Mouse (Mus musculus) urinary bladder, postnatal 36 days (tissue): Measurements from ENCODE around the gene Ostn.
"Not testable (repeated sequence)": the region's sequence is repeated elsewhere in the genome, so short reads cannot be mapped to it uniquely, and the experiment has no call there.

Source experiments
- DNase-seq, 2 experiments: peaks; one replicate each; pipeline ENCODE4 v3.0.0; 2022; ENCODE audit warnings: low spot score in 2 of 2, mixed read lengths in 1 of 2

The Ostn gene

GRCm38 (mm10) chr16:27307189-27307588 lies at the start of gene Ostn:
TSS of gene Ostn (plus strand) at chr16:27307489.
- not testable (repeated sequence) for DNase-seq

GRCm38 (mm10) chr16:27268748-27269147 lies 38.5 kb upstream of the Ostn start:
- no peak for DNase-seq

DNA sequence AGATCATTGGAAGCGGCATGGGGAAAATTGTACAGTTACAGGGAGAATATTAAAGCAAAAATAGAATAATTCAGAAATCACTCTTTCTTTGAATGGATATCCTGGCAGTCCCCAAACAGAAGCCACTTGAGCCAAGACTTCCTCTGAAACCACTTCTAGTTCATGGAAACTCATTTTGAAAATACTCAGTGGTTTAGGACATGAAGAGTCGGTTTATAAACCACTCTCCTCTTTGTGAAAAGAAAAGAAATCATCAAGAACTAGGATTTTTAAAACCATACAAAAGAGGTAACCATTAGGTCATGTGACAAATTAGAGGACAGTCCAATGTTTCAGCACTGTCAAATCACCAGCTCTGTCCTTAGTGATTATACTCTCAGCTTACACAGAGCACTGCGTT lies 19.9 kb upstream of the Ostn start:
- DNase-seq: no peak

DNA sequence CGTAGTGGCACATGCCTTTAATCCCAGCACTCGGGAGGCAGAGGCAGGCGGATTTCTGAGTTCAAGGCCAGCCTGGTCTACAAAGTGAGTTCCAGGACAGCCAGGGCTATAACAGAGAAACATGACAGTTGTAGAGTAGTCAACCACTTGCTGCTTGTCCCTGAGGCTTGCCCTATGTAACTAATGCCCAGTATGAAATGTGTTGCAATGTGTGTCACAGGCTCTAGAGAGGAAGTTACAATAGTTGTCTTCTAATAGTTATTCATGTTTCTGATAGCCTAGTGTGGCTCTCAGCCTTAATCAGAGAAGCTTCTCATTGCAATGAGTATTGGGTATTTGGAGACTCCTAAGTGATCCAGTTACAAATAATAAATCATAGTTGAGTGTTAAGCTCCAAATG lies 10.8 kb upstream of the Ostn start:
- DNase-seq: no peak

GRCm38 (mm10) chr16:27296929-27297328 lies 10.4 kb upstream of the Ostn start:
- DNase-seq: no peak

GRCm38 (mm10) chr16:27319099-27319498 lies 11.8 kb downstream of the Ostn start:
- DNase-seq: no peak

DNA sequence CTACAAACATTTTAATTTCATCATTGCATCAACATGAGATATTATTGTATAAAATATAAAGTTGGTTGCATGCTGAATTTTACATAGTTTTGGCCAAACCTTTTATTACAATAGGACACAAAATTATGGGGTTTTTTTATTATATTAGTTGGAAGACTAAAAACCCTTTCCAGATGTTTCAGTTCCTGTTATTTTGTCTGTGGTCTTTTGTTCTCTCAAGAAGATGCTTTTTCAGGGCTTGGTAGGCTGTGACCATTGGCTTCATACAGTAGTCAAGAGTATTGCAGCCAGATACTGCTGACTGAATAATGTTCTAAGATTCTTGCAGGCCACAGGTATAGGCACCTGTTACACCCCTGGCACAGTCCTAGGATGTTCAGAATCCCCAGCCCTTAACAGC lies 14.8 kb downstream of the Ostn start:
- no peak for DNase-seq

- no peak for DNase-seq
Measured at GRCm38 (mm10) chr16:27326463-27326862, 19.2 kb downstream of the Ostn start.

GRCm38 (mm10) chr16:27347521-27347920 lies 40.2 kb downstream of the Ostn start:
- no peak for DNase-seq

GRCm38 (mm10) chr16:27348359-27348758 lies 41.1 kb downstream of the Ostn start:
- DNase-seq: no peak

- no peak for DNase-seq
Measured at GRCm38 (mm10) chr16:27349235-27349634, 41.9 kb downstream of the Ostn start.

- DNase-seq: no peak
Measured at GRCm38 (mm10) chr16:27349878-27350532, 42.7 kb downstream of the Ostn start.

DNA sequence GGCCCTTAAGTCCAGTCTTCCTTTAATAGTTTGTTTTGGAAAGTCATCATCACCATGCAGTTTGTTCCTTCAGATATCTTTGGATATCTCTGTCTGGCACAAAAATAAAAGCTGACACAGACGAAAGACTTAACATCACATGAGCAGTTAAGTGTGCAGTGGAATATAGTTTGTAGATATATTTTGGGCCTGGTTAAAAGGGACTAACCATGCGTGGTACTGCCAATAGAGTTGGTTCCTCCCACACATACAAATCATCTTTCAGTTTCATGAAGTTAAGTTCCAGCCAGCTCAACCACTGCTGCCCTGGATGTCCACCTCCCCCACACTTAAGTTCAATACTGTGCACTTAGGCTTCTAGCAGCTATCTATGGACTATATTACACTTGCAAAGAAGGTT lies 47.2 kb downstream of the Ostn start:
- DNase-seq: no peak

DNA sequence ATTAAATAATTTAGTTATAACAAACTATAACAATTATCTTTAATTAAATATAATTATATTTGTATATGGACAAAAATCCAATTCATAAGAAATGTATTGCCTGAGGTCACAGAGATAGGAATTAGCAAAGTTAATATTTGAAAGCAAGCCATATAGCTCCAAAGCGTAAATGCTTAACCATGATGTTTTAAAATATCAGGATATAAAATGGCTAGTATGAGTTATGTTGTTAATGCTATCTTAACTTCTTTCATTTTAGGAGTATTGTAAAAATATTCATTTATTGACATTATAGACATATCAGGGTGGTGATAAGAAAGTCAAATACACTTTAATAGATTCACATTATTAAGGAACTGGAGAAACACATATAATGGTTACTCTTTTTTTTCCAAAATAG lies 52.8 kb downstream of the Ostn start:
- no peak for DNase-seq

- no peak for DNase-seq
Measured at GRCm38 (mm10) chr16:27370191-27370590, 62.9 kb downstream of the Ostn start, which contains the start of gene Uts2b. TSS of gene Uts2b (minus strand) at chr16:27370239.

DNA sequence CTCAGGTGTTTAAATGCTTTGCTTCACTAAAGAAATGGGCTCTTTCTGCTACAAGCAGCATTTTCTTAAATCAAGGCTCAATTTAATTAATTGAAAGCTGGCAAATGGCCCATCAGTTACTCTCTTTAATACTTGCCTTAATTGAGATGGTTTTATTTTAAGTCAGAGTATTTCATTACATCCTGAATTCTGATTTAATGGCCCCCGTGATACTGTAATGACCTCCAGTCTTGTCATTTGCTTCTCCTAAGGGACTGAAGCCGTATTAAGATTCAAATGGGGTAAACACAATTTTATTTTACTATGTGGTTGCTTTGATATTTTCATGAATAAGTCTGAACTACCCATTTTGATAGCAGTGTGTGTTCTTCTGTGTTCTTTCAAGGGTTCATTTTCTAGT lies 63.4 kb downstream of the Ostn start:
- DNase-seq: no peak

GRCm38 (mm10) chr16:27374139-27374538 lies 66.8 kb downstream of the Ostn start:
- DNase-seq: no peak

- no peak for DNase-seq
Measured at GRCm38 (mm10) chr16:27375318-27375717, 68.0 kb downstream of the Ostn start.

GRCm38 (mm10) chr16:27376556-27376955 lies 69.3 kb downstream of the Ostn start:
- no peak for DNase-seq

- DNase-seq: no peak
Measured at GRCm38 (mm10) chr16:27382217-27382616, 74.9 kb downstream of the Ostn start.

DNA sequence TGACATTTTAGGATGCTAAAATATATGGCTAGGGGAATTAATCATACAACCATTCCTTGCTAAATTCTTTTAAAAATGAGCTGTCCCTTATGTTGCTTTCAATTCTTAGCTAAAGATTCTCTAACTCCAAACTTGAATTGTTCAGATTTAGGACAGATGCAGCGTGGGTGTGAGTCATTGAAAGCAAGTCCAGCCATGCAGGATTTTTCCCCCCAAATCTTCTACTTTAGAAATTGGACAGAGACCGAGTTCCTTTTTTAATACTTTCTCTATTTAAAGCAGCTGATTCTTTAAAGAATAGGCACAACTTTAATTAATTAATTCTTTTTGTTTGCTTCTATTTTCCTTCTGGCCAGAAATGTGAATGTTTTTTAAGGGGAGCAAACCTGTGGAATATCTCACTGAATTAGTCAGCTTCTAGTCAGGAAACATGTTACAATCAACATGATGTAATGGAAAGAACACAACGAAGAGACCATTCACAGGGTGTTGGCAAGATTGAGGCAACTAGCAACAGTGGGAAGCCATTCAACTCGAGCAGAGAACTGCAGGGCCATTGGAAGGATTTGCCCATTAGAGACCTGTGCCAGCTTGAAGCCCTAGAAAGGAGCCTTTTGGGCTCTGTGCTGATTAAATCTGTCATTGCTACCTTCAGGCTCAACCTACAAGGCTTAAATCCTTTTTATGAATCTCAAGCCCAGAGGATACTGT lies 77.8 kb downstream of the Ostn start:
- no peak for DNase-seq

DNA sequence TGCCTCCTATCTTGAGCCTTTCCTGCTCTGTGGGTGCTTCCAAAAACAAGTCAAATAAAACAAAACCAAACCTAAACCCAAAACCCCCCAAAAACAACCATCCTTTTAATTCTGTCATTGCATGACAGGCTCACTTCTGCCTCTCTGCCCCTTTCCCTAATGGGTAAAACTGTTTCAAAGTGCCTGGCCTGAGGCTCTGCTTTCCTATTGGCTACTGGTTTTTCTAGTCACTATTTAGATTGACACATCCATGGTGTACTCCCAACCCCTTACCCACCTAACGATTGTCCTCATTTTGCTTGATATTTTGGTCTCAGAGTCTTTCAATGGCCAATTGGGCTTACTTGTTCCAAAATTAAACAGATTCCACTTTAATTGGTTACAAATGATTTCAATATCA lies 78.4 kb downstream of the Ostn start:
- no peak for DNase-seq

- no peak for DNase-seq
Measured at GRCm38 (mm10) chr16:27386850-27387407, 79.6 kb downstream of the Ostn start.
